Mouse (Mus musculus): ENCODE results near the gene Ncdn. TPM values are rescaled to one million over a fixed set of nuclear protein-coding genes. Genes with fewer than 3 reads are reported as not detected.

Ncdn gene
- polyA plus RNA-seq, 1 experiment from 2014 or later: 49.9 TPM

- peak within 1 kb of the TSS; percentile 43 for H3K4me2 ChIP-seq (replicated peaks)
- H3K27me3 ChIP-seq: peaks cover 95% of the 10 kb centered on the region
- H3K4me1 ChIP-seq: peaks cover 22% of the 10 kb centered on the region
- peak; percentile 38; the same call in 1 of the 2 replicates for ATAC-seq (ENCODE audit: low FRiP score, low read depth)
- no peak within 1 kb of the TSS for H3K27ac ChIP-seq (replicated peaks)
- no peaks in the 10 kb centered on the region for H3K9me3 ChIP-seq
- peak within 1 kb of the TSS; percentile 41; the same call in 1 of the 2 replicates for H3K9ac ChIP-seq (replicated peaks)
- 2% methylated on average over 32 of the region's 32 CpGs for WGBS
- H3K36me3 ChIP-seq: no peaks in the 10 kb centered on the region
- H3K4me3 ChIP-seq: peak within 1 kb of the TSS; percentile 42
Measured at GRCm38 (mm10) chr4:126736001-126736414, 17.2 kb downstream of the Ncdn start, which contains the start of gene Tfap2e. TSS of gene Tfap2e (minus strand) at chr4:126736240.

GRCm38 (mm10) chr4:126735382-126736000 lies 17.7 kb downstream of the Ncdn start:
- peaks cover 100% of the 10 kb centered on the region for H3K27me3 ChIP-seq
- H3K4me2 ChIP-seq (replicated peaks): peak overlapping the region; percentile 43
- H3K9me3 ChIP-seq: no peaks in the 10 kb centered on the region
- peaks cover 22% of the 10 kb centered on the region for H3K4me1 ChIP-seq
- H3K9ac ChIP-seq (replicated peaks): peak overlapping the region; percentile 41; the same call in 1 of the 2 replicates
- no peaks in the 10 kb centered on the region for H3K36me3 ChIP-seq
- peak overlapping the region; percentile 42 for H3K4me3 ChIP-seq
- 0 out of 2 replicates have a peak, but pooled peaks have one; percentile 47 for ATAC-seq (ENCODE audit: low FRiP score, low read depth)
- no peak overlapping the region for H3K27ac ChIP-seq (replicated peaks)
- 3% methylated on average over 45 of the region's 62 CpGs for WGBS

DNA sequence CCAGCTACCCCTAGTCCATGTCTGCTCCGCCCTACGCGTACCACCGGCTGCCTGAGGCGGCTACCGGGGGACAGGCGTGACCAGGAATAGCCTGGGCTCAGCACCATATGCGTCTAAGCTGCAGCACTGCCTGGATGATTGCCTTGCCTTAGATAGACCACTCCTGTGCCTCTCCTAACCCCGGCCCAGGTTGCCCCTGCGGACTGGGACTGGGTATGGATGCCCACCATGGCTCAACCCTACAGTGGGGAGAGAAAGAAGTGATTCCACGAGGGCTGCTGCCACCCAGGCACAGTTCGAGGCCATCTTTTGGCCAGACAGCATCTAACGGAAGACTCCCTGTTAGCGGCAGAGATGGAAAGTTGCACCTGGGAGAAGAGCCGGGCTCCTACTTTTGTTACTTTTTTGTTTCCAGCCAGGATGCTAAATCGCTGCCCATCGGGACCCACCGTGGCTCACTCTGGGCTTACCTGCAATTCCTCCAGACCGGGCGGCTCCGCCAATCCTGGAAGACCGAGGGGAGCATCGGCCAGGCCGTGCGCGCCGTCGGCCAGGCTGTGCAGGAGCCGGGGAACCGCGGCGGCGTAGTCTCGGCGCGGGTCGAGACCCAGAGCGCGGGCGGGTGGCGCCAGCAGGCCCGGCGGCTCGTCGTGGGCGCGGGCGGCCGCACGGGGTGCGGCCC lies 18.4 kb downstream of the Ncdn start:
- peaks cover 100% of the 10 kb centered on the region for H3K27me3 ChIP-seq
- peak overlapping the region; percentile 42 for H3K4me3 ChIP-seq
- no peaks in the 10 kb centered on the region for H3K36me3 ChIP-seq
- 2% methylated on average over 51 of the region's 51 CpGs for WGBS
- H3K4me1 ChIP-seq: peaks cover 22% of the 10 kb centered on the region
- ATAC-seq (ENCODE audit: low FRiP score, low read depth): no peak
- H3K27ac ChIP-seq (replicated peaks): no peak overlapping the region
- H3K4me2 ChIP-seq (replicated peaks): peak overlapping the region; percentile 43
- H3K9ac ChIP-seq (replicated peaks): peak overlapping the region; percentile 41; the same call in 1 of the 2 replicates
- H3K9me3 ChIP-seq: no peaks in the 10 kb centered on the region

DNA sequence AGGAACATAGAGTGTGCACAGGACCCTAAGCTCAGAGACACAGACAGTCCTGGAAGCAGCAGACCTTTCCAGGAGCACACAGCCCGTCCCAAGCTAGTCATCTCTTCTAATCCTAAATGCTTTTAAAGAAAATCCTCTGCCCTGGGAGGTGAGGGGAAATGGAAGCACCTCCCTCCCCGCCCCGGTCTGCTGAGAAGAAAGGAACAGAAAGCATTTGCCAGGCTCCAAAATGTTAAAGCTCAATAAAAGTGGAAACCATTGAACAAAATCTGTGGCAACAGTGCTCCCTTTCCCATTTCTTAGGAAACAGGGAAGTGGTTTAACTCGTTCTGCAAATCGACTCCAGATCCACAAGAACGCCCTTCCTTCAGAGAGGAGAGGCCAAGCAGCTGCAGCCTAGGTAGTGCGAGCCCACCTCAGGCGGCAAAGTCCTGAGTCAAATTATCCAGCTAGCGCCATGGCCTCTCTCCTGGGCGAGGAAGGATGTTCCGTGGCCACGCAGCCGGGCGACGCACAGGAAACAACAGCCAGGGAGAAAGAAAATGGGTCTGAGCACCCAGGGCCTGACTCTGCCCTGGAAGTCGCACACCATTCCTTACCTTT lies 19.1 kb downstream of the Ncdn start:
- Histone ChIP-seq H3K4me1 (peaks cover 22% of the 10 kb centered on the region), H3K36me3 (no peaks in the 10 kb centered on the region), H3K9ac (replicated peaks) (no peak overlapping the region), H3K4me2 (replicated peaks) (peak overlapping the region; percentile 43; the same call in 1 of the 2 replicates), H3K27me3 (peaks cover 100% of the 10 kb centered on the region), H3K4me3 (peak overlapping the region; percentile 42), H3K27ac (replicated peaks) (no peak overlapping the region), H3K9me3 (no peaks in the 10 kb centered on the region)
- ATAC-seq (ENCODE audit: low FRiP score, low read depth): no peak
- WGBS: 3% methylated on average over 16 of the region's 16 CpGs

GRCm38 (mm10) chr4:126732531-126733380 lies 20.5 kb downstream of the Ncdn start:
- Histone ChIP-seq H3K9me3 (no peaks in the 10 kb centered on the region), H3K4me3 (peak overlapping the region; percentile 24), H3K4me2 (replicated peaks) (peak overlapping the region; percentile 36)

DNA sequence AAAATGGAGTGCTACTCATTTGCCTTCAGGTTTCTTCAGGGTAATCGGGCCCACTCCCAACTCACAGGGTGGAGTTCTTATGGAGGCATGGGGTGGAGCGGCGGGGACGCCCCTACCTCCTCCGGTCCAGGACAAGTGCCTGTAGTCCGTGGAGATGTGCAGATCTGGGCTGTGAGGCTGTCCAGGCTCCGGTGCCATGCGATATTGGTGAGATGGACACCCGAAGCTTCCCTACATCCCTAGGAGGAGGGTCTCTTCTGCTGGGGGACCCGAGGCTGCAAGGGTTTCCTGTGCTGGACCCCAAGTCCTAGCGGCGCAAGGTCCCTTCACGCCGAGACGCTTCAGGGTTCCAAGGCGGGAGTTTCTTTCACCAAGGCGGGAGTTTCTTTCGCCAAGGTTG lies 21.1 kb downstream of the Ncdn start:
- Histone ChIP-seq H3K4me3 (peak overlapping the region; percentile 24), H3K4me2 (replicated peaks) (peak overlapping the region; percentile 36)

More at GRCm38 (mm10) chr4:126732531-126733380, 20.5 kb downstream of the Ncdn start:
- WGBS: 3% methylated on average over 26 of the region's 26 CpGs
- Histone ChIP-seq H3K27ac (replicated peaks) (no peak overlapping the region), H3K9ac (replicated peaks) (no peak overlapping the region), H3K4me1 (peaks cover 22% of the 10 kb centered on the region), H3K27me3 (peaks cover 90% of the 10 kb centered on the region), H3K36me3 (no peaks in the 10 kb centered on the region)
- no peak for ATAC-seq (ENCODE audit: low FRiP score, low read depth)

GRCm38 (mm10) chr4:126707439-126707826 lies 45.8 kb downstream of the Ncdn start:
- no peak for ATAC-seq (ENCODE audit: low FRiP score, low read depth)
- no peaks in the 10 kb centered on the region for H3K9me3 ChIP-seq
- no peak overlapping the region for H3K4me2 ChIP-seq (replicated peaks)
- WGBS: 44% methylated on average over 5 of the region's 5 CpGs
- no peak overlapping the region for H3K4me3 ChIP-seq
- H3K36me3 ChIP-seq: peaks cover 49% of the 10 kb centered on the region
- no peak overlapping the region for H3K9ac ChIP-seq (replicated peaks)
- H3K27me3 ChIP-seq: 0 out of 2 replicates have a peak, but pooled peaks cover 5% of the 10 kb centered on the region
- H3K4me1 ChIP-seq: peaks cover 6% of the 10 kb centered on the region; the same call in 1 of the 2 replicates
- peak overlapping the region; percentile 61 for H3K27ac ChIP-seq (replicated peaks)

More for the DNA sequence above, 21.1 kb downstream of the Ncdn start:
- Histone ChIP-seq H3K27ac (replicated peaks) (no peak overlapping the region), H3K36me3 (no peaks in the 10 kb centered on the region), H3K9ac (replicated peaks) (peak overlapping the region; percentile 15; the same call in 1 of the 2 replicates), H3K4me1 (peaks cover 22% of the 10 kb centered on the region), H3K27me3 (peaks cover 84% of the 10 kb centered on the region), H3K9me3 (no peaks in the 10 kb centered on the region)
- ATAC-seq (ENCODE audit: low FRiP score, low read depth): no peak
- 2% methylated on average over 18 of the region's 18 CpGs for WGBS

DNA sequence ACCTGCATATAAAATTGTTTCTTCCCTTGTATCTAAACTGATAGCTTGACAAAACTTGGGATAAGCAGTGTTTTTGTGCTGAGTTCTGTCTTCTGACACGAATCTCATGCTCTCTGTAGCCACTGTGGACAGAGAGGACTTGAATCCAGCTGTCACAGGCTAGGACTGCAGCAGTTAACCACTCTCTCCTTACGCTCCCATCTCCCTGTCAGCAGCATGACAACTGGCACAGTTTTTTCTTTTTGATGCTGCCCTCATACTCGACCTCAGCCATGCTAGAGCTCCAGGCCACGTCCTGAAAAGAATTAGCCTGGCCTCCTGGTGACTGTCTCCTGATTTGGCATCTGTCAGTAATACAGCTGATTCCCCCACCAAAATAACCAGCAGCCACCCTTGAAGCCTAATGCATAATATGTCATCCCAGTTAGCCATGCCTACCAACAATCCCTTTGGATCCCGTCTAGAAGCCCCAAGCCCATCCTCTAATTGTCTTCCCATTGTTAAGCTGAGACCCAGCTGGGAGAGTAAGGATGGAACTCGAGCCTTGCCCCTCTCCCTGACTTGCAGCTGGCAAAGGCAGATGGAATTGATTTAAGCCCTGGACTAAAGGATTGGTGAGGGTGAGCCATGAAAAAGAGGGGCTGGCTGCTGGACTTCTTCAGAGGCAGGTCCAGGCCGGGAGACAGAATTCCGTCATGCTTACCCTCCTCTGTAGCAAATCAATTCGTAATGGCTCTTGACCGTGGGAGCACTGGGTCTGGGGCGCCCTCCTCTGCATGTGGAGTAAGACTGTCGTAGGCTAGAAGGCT lies 46.4 kb downstream of the Ncdn start:
- Histone ChIP-seq H3K4me3 (no peak overlapping the region), H3K9ac (replicated peaks) (0 out of 2 replicates have a peak overlapping the region, but pooled peaks have one; percentile 6), H3K36me3 (peaks cover 55% of the 10 kb centered on the region), H3K27ac (replicated peaks) (peak overlapping the region; percentile 61), H3K9me3 (no peaks in the 10 kb centered on the region), H3K4me1 (peaks cover 6% of the 10 kb centered on the region; the same call in 1 of the 2 replicates), H3K27me3 (0 out of 2 replicates have a peak, but pooled peaks cover 5% of the 10 kb centered on the region), H3K4me2 (replicated peaks) (no peak overlapping the region)
- ATAC-seq (ENCODE audit: low FRiP score, low read depth): peak; percentile 95
- 37% methylated on average over 12 of the region's 12 CpGs for WGBS

DNA sequence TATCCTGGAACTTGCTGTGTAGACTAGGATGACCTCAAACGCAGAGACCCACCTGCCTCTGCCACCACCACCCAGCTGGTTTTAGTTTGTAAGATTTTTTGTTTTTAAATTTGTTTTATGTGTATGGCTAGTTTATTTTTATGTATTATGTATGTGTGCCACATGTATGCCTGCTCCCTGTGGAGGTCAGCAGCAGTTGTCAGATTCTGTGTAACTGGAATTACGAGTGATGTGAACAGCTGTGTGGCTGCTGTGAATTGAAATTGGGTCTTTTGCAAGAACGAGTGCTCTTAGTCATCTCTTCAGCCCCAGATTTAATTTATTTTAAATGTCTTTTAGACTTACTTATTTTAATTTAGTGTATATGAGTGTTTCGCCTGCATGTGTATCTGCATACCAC lies 56.3 kb downstream of the Ncdn start:
- no peaks in the 10 kb centered on the region for H3K4me1 ChIP-seq

More for the DNA sequence above, 56.3 kb downstream of the Ncdn start:
- Histone ChIP-seq H3K9me3 (no peaks in the 10 kb centered on the region), H3K36me3 (peaks cover 10% of the 10 kb centered on the region), H3K27me3 (no peaks in the 10 kb centered on the region), H3K9ac (replicated peaks) (no peak overlapping the region), H3K4me2 (replicated peaks) (no peak overlapping the region), H3K4me3 (no peak overlapping the region), H3K27ac (replicated peaks) (no peak overlapping the region)
- no peak for ATAC-seq (ENCODE audit: low FRiP score, low read depth)
- WGBS: 88% methylated on average over 4 of the region's 4 CpGs
